Mouse (Mus musculus) ovary, postnatal 36 days (tissue): Measurements from ENCODE around the gene Pip5k1a.
A peak's percentile ranks its signal among the peaks of the same experiment; 100 is the strongest.
"Not testable (repeated sequence)": the region's sequence is repeated elsewhere in the genome, so short reads cannot be mapped to it uniquely, and the experiment has no call there.

ENCODE experiments used
- DNase-seq: peaks from one replicate; pipeline ENCODE4 v3.0.0; 2022; ENCODE audit warnings: low spot score, mixed read lengths

Gene Pip5k1a

DNA sequence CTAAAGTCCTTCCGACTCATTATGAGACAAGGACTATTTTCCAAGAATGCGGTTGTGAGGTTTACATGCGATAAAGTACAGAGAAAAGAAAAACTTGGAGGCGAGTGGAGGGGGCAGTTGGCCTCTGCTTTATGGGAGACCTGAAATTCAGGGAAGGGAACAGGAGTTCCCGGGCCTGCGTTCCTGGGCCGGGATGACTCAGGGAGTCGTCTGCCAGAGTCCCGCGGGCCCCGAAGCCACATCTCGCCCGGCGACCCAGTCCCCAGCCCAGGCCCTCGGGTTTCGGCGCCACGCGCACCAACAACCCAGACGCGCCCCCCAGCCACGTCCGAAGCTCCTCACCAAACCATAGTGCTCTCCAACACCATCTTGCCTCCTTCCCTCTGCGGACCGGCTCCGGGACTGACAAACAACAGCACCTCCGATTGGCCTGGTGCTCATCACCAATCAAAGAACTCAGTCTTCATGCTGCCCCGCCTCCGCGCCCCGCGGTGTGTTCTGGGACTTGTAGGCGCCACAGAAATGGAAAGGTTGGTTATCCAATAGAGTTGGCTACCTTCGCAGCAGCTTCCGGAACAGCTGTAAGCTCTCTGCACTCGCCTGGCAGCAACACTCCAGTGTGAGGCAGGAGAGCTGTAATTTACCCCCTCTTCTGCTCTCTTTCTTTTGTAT is 64.4 kb downstream of the Pip5k1a start, which contains the start of gene Psmd4:
Psmd4 (minus strand) TSS at position 449 of the 672 bp plus-strand sequence.
- peak; percentile 94 for DNase-seq

DNA sequence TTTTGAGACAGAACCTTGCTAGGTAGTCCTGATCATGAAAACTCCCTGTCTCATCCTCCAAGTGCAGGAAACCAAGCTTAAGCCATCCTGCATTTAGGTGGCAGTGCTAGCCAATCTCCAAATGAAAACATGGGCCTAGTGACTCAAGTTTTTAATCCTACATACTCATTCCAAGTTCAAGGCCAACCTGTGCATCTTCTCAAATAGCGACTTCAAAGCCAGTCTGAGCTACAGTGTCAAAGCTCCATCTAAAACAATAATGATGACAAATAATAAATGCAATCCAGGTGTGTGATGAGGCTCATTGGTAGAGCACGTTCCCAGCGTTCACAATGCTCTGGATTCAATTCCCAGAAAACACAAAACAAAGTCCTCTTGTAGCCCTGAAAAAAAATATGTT is 65.1 kb downstream of the Pip5k1a start:
- DNase-seq: no peak

DNA sequence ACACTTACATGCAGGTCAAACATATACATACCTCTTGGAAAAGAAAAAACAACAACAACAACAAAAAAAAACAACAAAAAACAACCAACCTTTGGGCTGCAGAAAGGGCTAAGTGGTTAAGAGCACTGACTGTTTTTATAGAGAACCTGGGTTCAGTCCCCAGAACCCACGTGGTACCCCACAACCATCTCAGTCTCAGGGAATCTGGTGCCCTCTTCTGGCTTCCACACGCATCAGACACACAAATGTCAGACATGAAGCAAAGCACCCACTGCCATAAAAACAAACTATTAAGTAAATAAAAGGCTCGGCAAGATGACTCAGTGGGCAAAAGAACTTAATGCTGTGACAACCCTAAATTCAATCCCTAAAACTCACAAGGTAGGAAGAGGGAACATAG is 76.8 kb downstream of the Pip5k1a start:
- DNase-seq: no peak

DNA sequence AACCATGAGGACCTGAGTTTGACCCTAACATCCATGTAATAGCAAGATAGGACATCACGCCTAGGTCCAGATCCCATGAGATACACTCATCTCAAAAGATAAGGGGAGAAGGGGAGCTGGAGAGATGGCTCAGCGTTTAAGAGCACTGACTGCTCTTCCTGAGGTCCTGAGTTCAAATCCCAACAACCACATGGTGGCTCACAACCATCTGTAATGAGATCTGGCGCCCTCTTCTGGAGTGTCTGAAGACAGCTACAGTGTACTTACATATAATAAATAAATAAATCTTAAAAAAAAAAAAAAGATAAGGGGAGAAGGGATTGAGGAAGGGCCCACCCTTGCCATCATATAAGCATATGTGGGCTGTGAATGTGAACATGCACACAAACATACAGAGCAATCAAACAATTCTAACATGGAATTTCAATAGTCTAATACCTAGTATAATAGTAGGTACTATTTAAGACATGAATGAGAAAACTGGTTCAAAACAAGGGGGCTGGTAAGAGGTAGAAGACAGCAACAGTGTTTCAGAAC is 77.4 kb downstream of the Pip5k1a start:
- DNase-seq: not testable (repeated sequence)

DNA sequence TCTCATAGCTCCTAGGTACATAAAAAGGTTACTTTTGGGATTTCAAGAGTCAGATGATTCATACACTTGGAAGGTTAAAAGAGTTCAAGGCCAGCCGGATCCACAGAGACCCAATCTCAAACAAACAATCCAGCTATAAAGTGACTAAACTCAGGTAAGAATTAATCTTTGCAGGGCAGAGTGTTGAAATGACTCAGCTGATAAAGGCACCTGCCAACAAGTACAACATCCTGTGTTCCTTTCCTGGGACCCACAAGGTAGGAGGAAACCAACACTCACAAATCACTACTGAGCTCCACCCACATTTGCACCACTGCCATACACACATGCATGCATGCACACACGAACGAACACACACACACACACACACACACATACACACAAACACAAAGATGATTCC is 78.1 kb downstream of the Pip5k1a start:
- DNase-seq: no peak

DNA sequence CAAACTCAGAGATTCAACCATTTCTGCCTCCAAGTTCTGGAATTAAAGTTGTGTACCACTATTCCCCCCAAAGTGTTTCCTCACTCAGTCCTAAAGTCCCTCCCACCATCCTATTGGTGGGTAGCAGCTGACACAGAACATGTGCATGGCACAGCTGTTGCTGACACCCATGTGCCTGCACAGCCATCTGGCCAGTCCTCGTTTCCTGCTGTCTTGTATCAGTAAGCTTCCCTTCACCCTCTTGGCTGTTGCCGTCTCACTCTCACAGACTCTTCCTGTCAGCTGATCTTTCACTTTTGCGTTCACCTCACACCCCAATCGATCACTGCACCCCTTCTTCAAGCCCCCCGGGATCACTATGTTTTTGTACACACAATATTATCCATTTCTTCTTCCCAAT is 79.0 kb downstream of the Pip5k1a start:
- no peak for DNase-seq

DNA sequence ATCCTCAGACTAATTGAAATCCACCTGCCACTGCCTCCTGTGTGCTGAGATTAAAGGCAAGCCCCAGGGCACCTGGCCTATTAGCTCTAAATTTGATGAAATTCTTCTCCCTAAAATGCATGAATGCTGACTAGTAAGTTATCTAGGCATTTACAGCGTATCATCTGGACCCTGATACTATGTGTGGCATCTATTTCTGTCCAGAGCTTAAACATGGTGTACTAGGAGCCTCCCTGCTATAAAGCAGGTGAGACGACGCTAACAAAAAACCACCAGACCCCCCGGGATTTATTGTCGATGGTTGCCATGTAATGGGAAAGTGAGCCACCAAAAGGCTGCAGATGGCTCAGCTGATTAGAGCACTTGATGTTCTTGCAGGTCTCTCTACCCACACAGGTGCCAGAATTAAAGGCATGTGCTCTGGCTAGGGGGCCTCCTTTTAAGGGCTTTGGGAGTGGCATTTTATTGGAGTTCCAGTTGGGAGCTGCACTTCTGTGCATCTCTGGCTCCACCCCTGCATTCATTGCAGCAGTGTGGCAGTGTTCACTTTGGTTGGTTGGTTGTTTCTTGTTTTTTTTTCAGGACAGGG is 79.6 kb downstream of the Pip5k1a start:
- DNase-seq: no peak

DNA sequence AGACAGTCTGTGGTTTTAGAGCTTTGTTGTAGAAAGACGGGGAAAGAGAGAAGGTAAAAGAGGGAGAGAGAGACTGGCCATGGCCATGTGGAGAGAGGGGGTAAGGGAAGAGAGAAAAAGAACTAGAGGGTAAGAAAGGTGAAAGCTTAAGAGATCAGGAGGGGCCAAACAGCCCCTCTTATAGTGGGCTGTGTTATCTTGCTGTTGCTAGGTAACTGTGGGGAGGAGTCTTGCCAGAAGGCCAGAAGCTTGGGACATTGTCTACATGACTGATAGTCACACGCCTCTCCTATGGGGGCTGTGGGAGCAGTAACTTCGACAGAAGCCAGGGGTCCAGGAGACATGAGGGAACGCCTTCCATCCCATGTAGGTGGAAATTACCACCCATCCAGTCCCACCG is 81.5 kb downstream of the Pip5k1a start:
- DNase-seq: no peak

DNA sequence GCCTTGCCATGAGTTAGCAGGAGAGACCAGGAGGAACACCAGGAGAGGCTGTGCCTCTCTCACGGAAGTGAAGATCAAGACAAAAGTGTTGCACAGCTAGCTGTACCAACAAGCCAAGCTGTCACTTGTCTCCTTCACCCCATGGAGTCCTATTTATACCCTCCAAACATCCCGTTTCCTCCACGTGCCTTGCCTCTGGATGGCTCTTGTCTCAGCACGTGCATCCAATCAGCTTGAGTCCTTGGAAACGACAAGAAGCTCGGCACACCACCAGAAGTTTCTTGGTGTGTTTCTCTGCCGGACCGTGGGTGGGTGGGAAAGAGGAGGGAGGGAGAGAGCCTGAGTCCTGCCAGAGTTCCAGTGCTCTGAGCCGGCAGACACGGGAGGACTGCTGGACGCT is 82.2 kb downstream of the Pip5k1a start:
- peak; percentile 37 for DNase-seq

DNA sequence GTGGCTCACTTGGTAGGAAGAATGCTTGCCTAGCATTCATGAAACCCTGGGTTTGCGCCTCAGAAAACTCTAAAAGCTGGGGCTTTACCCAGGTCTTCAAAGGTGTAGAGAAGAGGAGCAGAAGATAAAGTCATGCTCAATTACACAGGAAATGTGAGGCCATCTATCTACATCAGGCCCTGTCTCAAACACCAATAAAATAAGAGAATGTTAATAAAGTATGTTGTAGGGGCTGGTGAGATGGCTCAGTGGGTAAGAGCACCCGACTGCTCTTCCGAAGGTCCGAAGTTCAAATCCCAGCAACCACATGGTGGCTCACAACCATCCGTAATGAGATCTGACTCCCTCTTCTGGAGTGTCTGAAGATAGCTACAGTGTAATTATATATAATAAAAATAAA is 85.8 kb downstream of the Pip5k1a start:
- DNase-seq: not testable (repeated sequence)

DNA sequence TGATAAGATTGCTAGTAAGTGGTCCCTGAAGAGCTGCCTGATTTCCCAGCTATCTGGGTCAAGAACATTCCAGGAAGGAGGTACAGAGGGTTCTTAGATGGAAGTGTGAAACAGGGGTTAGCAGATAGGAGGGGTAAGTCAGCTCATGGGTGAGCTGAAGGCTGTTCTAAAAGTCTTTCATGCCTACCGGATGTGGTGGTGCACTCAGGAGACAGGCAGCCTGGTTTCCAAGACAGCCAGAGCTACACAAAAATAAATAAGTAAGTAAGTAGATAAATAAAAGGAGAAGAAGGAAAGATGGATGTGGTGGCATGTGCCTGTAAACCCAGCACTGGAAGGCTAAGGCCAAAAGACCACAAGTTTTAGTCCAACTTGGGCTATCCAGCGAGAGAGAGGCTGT is 88.0 kb downstream of the Pip5k1a start:
- no peak for DNase-seq

DNA sequence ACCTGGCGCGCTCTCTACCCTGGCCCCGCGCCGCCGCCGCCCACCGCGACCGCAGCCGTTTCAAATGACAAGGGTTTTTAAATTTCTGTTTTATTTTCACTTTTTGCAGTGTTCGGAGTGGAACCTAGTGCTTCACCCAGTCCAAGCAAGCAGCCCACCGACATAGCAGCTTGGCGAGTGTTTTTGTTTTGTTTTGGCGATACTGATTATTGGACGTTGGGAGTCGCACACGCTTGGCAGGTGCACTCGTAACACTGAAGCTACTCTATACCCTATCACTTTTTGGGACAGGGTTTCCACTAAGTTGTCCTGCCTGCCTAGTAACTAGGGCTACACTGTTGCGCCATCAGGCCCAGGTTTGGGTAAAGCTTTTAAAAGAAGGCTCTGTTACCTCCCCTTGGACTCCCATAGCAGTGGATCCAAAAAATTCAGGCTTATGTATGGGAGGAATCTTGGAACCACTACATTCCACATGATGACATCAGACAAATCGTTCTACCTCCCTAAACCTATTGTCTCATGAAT is 90.1 kb downstream of the Pip5k1a start:
- DNase-seq: no peak

DNA sequence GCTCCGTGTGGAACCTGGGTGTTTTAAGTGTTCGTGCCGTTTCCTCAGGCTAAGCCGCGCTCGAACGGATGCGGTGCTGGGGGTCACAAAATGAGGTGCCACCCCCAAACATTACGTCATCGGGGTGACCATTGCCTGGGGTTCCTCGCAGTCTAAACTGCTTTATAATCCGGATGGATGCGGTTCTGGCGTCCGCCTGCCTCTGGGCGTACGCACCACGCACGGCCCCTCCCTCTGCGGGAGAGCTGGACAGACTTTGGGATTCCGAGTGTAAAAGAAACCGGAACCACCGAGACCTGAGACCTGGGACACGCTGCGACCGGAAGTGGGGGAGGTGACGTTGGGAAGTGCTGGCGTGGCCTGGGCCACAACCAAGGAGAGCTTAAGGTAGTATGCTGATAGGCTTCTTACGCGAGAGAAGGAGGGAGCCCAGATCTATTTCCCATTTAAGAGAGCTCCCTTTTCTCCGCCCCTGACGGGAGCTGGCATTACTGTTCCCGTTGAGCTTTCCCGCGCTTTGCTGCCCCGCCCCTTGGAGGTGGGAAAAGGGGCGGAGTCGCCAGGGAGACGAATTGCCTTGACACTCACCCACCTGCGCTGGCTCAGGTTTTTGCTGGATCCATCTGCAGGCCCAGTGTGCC is 90.7 kb downstream of the Pip5k1a start:
- DNase-seq: peak; percentile 93

DNA sequence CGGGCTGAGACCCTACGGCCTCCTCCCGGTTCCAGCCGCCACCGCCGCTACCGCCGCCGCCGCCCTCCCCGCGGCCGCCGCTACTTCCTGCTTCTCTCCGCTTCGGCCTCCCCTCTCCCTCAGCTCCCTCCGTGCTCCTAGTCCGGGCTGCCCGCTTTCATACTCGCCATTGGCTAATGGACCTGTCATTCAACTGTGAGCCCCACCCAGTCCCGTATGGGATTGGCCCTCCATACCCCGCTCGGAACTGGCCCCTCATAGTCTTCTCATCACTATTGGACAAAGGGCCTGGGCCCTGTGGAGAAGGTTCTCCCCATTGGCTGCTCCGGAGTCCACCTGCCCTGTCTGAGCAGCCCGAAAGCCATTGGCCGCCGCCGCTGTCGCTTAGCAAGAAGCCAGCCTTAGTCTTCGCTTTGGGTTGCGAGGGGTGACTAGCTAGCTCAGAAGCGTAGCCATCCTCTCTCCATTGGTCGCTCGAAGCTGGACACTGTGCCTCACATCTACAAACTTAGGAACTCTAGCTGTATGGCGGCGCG is 91.3 kb downstream of the Pip5k1a start, which contains the start of gene Zfp687:
Zfp687 (minus strand) TSS at position 112 of the 536 bp plus-strand sequence.
- peak; percentile 97 for DNase-seq

DNA sequence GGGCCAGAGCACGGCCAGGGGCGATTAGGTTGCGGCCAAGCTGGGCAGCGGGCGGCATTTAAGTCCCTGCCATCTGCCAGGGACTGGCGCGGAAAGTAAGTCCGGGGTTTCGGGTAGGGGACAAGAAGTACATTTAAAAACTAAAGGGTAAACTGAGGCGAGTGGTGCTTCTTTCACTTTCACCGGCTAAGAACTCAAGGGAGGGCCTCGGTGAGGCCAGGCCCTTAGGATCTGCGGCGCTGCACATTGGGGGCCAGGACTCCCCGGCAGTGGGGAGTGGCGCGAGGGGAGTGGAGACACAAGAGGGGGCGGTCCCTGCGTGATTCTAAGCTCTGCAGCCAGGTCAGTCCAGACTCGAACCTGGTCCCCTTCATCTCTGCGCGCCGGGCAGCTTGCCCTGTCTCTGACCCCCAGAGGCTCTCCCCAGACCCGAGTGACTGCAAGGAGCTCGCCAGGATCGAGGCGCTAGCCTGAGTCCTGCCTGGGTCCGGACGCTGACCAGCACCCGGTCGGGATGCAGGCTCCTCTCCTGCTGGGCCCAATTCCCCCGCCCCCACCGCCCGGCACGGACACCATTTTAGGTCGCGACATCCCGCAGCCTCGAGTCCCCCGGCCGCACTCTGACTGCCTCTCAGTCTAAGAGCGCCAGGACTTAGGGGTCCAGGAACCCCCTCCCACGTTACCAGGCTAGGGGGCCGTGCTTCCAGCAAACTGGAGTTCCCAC is 92.1 kb downstream of the Pip5k1a start:
- peak; percentile 58 for DNase-seq

DNA sequence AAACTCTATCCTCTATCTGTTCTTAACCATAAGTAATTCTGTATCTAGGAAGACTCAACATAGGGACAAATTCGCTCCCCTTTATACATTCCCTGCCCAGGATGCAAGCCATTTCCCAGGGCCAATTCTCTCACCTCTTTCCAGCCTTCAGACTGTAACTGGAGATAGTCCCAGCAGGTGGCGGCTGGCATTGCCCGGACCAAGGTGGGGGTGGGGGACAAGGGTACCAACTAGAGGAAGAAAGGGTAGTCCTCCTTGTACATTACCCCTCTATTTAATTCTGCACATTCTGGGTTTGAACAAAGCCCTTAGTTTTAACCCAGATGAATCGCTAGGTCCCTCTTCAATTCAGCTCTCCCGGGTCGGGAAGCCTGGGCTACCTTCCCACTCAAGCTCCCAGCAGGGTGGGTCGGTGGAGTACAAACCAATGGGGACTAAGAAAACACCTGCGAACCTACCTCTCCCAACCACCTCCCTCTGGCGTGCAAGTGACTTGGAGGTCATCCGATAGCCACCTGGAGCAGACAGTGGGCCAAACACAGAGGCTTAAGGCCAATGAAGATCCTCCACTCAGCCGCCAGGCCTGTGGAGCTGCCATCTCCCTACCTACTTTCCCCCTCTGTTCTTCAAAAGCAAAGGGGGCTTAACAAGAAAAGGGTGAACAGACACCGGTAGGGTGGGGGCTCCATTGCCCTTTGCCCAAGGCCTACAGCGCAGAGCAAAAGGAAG is 92.9 kb downstream of the Pip5k1a start:
- no peak for DNase-seq

DNA sequence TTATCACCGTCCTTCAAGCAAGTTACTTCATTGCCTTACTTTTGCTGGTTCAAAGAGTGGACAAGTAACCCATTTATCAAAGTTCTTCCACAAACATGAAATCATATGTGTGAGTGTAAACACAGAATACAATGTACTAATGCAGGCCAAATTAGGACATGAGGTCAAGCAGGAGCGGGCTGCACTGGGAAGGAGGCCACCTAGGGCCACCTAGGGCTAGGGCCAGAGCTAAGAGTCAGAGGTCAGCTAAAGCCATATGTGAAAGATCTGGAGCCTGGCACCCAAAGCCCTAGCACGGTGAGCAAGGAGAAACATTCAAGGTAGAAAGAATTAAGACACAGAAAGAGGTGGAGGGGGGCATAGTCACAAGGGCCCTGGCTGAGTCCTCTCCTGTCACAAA is 93.7 kb downstream of the Pip5k1a start:
- no peak for DNase-seq

DNA sequence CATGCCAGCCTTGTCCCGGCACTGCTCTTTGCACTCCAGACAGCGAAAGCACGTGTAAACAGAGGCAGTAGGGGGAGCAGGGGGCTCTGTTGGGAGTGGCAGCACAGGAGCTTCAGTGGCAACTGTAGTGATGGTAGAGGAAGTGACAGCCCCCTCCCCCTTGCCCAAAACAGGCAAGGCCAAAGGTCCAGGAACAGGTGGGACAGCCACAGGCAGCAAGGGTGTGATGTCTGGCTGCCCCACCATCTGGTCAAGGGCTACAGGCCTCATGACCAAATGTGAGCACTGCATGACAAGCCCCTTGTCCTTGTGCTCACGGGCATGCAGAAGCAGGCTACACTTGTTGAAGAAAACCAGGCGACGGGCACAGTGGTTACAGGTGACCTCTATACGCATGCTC is 96.3 kb downstream of the Pip5k1a start:
- no peak for DNase-seq
